Mouse (Mus musculus): ENCODE results near the gene Paqr4.

Gene Paqr4

GRCm38 (mm10) chr17:23725477-23725876, 15.2 kb downstream of the Paqr4 start:
- no peak for DNase-seq (ENCODE audit: low spot score)

- no peak for DNase-seq (ENCODE audit: low spot score)
Observed at GRCm38 (mm10) chr17:23722376-23723125, 18.1 kb downstream of the Paqr4 start, which contains the start of gene 1520401A03Rik. Gene 1520401A03Rik, minus strand, starts transcription at chr17:23722783.

- DNase-seq (ENCODE audit: low spot score), result no peak
Observed at GRCm38 (mm10) chr17:23721886-23722285, 18.8 kb downstream of the Paqr4 start.

- no peak for DNase-seq (ENCODE audit: low spot score)
Observed at GRCm38 (mm10) chr17:23719455-23719854, 21.2 kb downstream of the Paqr4 start.

GRCm38 (mm10) chr17:23717003-23717402, 23.7 kb downstream of the Paqr4 start:
- no peak for DNase-seq (ENCODE audit: low spot score)

- peak; percentile 85 for DNase-seq (ENCODE audit: low spot score)
Observed at GRCm38 (mm10) chr17:23706212-23706611, 34.5 kb downstream of the Paqr4 start.

- DNase-seq (ENCODE audit: low spot score), result no peak
Observed at GRCm38 (mm10) chr17:23705525-23706104, 35.1 kb downstream of the Paqr4 start.

- no peak for DNase-seq (ENCODE audit: low spot score)
Observed at GRCm38 (mm10) chr17:23704741-23705140, 35.9 kb downstream of the Paqr4 start.

- DNase-seq (ENCODE audit: low spot score), result no peak
Observed at GRCm38 (mm10) chr17:23703301-23703700, 37.4 kb downstream of the Paqr4 start.

- peak; percentile 96 for DNase-seq (ENCODE audit: low spot score)
Observed at GRCm38 (mm10) chr17:23700079-23700478, 40.6 kb downstream of the Paqr4 start.

GRCm38 (mm10) chr17:23699131-23700077, 41.3 kb downstream of the Paqr4 start:
- DNase-seq (ENCODE audit: low spot score), result no peak

- peak; percentile 64 for DNase-seq (ENCODE audit: low spot score)
Observed at GRCm38 (mm10) chr17:23695801-23696200, 44.9 kb downstream of the Paqr4 start.

GRCm38 (mm10) chr17:23694491-23694890, 46.2 kb downstream of the Paqr4 start:
- peak; percentile 17 for DNase-seq (ENCODE audit: low spot score)
